Mouse (Mus musculus): ENCODE data around the gene Ano10. TPM values are rescaled to one million over a fixed set of nuclear protein-coding genes. Genes with fewer than 3 reads are reported as not detected.

Gene Ano10
- total and polyA plus RNA-seq, 2 experiments = 12.2 to 13.5 TPM

- TF ChIP-seq POLR2A (IDR thresholded peaks at IDR 0.05; ENCODE audit: extremely low read depth, insufficient read depth, low read length) (no peak), CTCF (IDR thresholded peaks at IDR 0.05; ENCODE audit: low read depth, low read length) (no peak)
- WGBS = 84% methylated on average over 14 of the region's 14 CpGs
- no peaks in the 10 kb centered on the region for H3K79me2 ChIP-seq (ENCODE audit: control insufficient read depth, insufficient read depth, low read length)
- H3K4me3 ChIP-seq (ENCODE audit: insufficient read depth, low read depth, low read length) = no peak overlapping the region
- no peak for DNase-seq (ENCODE audit: extremely low read depth, low read depth, low spot score)
- H3K27ac ChIP-seq (replicated peaks; ENCODE audit: insufficient read depth, low read depth, low read length) = no peak overlapping the region
- H3K4me1 ChIP-seq (ENCODE audit: control insufficient read depth, insufficient read depth, low read length) = peaks cover 6% of the 10 kb centered on the region
- H3K27me3 ChIP-seq (ENCODE audit: control insufficient read depth, insufficient read depth, low read length) = no peaks in the 10 kb centered on the region
- H3K9ac ChIP-seq (ENCODE audit: low read depth, low read length) = no peak overlapping the region
- no peaks in the 10 kb centered on the region for H3K36me3 ChIP-seq (ENCODE audit: control insufficient read depth, insufficient read depth, low read length)
These were observed 15.1 kb upstream of the Ano10 start for GRCm38 (mm10) chr9:122309013-122309980.

- WGBS = 88% methylated on average over 3 of the region's 3 CpGs
- Histone ChIP-seq H3K4me3 (ENCODE audit: insufficient read depth, low read depth, low read length) (no peak overlapping the region), H3K9ac (ENCODE audit: low read depth, low read length) (no peak overlapping the region), H3K79me2 (ENCODE audit: control insufficient read depth, insufficient read depth, low read length) (no peaks in the 10 kb centered on the region), H3K27ac (replicated peaks; ENCODE audit: insufficient read depth, low read depth, low read length) (no peak overlapping the region), H3K36me3 (ENCODE audit: control insufficient read depth, insufficient read depth, low read length) (no peaks in the 10 kb centered on the region), H3K27me3 (ENCODE audit: control insufficient read depth, insufficient read depth, low read length) (no peaks in the 10 kb centered on the region), H3K4me1 (ENCODE audit: control insufficient read depth, insufficient read depth, low read length) (no peaks in the 10 kb centered on the region)
- no peak for DNase-seq (ENCODE audit: extremely low read depth, low read depth, low spot score)
- TF ChIP-seq CTCF (IDR thresholded peaks at IDR 0.05; ENCODE audit: low read depth, low read length) (no peak), POLR2A (IDR thresholded peaks at IDR 0.05; ENCODE audit: extremely low read depth, insufficient read depth, low read length) (no peak)
These were observed 11.1 kb upstream of the Ano10 start for GRCm38 (mm10) chr9:122305302-122305701.

- DNase-seq (ENCODE audit: extremely low read depth, low read depth, low spot score) = no peak
- Histone ChIP-seq H3K9ac (ENCODE audit: low read depth, low read length) (no peak overlapping the region), H3K27ac (replicated peaks; ENCODE audit: insufficient read depth, low read depth, low read length) (no peak overlapping the region), H3K27me3 (ENCODE audit: control insufficient read depth, insufficient read depth, low read length) (no peaks in the 10 kb centered on the region), H3K4me1 (ENCODE audit: control insufficient read depth, insufficient read depth, low read length) (peaks cover 2% of the 10 kb centered on the region; the same call in 1 of the 2 replicates), H3K36me3 (ENCODE audit: control insufficient read depth, insufficient read depth, low read length) (no peaks in the 10 kb centered on the region), H3K4me3 (ENCODE audit: insufficient read depth, low read depth, low read length) (no peak overlapping the region), H3K79me2 (ENCODE audit: control insufficient read depth, insufficient read depth, low read length) (no peaks in the 10 kb centered on the region; the same call in 1 of the 2 replicates)
- no peak for TF ChIP-seq CTCF (IDR thresholded peaks at IDR 0.05; ENCODE audit: low read depth, low read length)
- TF ChIP-seq POLR2A (IDR thresholded peaks at IDR 0.05; ENCODE audit: extremely low read depth, insufficient read depth, low read length) = no peak
- 85% methylated on average over 5 of the region's 5 CpGs for WGBS
These were observed 1.9 kb upstream of the Ano10 start for GRCm38 (mm10) chr9:122296169-122296568.

- Histone ChIP-seq H3K4me3 (ENCODE audit: insufficient read depth, low read depth, low read length) (no peak overlapping the region), H3K36me3 (ENCODE audit: control insufficient read depth, insufficient read depth, low read length) (no peaks in the 10 kb centered on the region), H3K4me1 (ENCODE audit: control insufficient read depth, insufficient read depth, low read length) (peaks cover 2% of the 10 kb centered on the region; the same call in 1 of the 2 replicates), H3K27me3 (ENCODE audit: control insufficient read depth, insufficient read depth, low read length) (no peaks in the 10 kb centered on the region), H3K27ac (replicated peaks; ENCODE audit: insufficient read depth, low read depth, low read length) (no peak overlapping the region), H3K79me2 (ENCODE audit: control insufficient read depth, insufficient read depth, low read length) (no peaks in the 10 kb centered on the region; the same call in 1 of the 2 replicates), H3K9ac (ENCODE audit: low read depth, low read length) (no peak overlapping the region)
- TF ChIP-seq CTCF (IDR thresholded peaks at IDR 0.05; ENCODE audit: low read depth, low read length) (no peak), POLR2A (IDR thresholded peaks at IDR 0.05; ENCODE audit: extremely low read depth, insufficient read depth, low read length) (no peak)
- no peak for DNase-seq (ENCODE audit: extremely low read depth, low read depth, low spot score)
These were observed 1.2 kb upstream of the Ano10 start for GRCm38 (mm10) chr9:122295396-122295795.

- no peaks in the 10 kb centered on the region for H3K36me3 ChIP-seq (ENCODE audit: control insufficient read depth, insufficient read depth, low read length)
- no peak for DNase-seq (ENCODE audit: extremely low read depth, low read depth, low spot score)
- TF ChIP-seq POLR2A (IDR thresholded peaks at IDR 0.05; ENCODE audit: extremely low read depth, insufficient read depth, low read length) (no peak), CTCF (IDR thresholded peaks at IDR 0.05; ENCODE audit: low read depth, low read length) (no peak)
- under 1% methylated on average over 23 of the region's 23 CpGs for WGBS
- peak overlapping the region; percentile 39 for H3K27ac ChIP-seq (replicated peaks; ENCODE audit: insufficient read depth, low read depth, low read length)
- peaks cover 2% of the 10 kb centered on the region; the same call in 1 of the 2 replicates for H3K4me1 ChIP-seq (ENCODE audit: control insufficient read depth, insufficient read depth, low read length)
- peak overlapping the region; percentile 76 for H3K4me3 ChIP-seq (ENCODE audit: insufficient read depth, low read depth, low read length)
- no peaks in the 10 kb centered on the region; the same call in 1 of the 2 replicates for H3K79me2 ChIP-seq (ENCODE audit: control insufficient read depth, insufficient read depth, low read length)
- H3K9ac ChIP-seq (ENCODE audit: low read depth, low read length) = peak overlapping the region; percentile 79
- H3K27me3 ChIP-seq (ENCODE audit: control insufficient read depth, insufficient read depth, low read length) = no peaks in the 10 kb centered on the region
These were observed 370 bp downstream of the Ano10 start for GRCm38 (mm10) chr9:122293865-122294241.

- Histone ChIP-seq H3K79me2 (ENCODE audit: control insufficient read depth, insufficient read depth, low read length) (no peaks in the 10 kb centered on the region; the same call in 1 of the 2 replicates), H3K27ac (replicated peaks; ENCODE audit: insufficient read depth, low read depth, low read length) (no peak overlapping the region), H3K27me3 (ENCODE audit: control insufficient read depth, insufficient read depth, low read length) (no peaks in the 10 kb centered on the region), H3K36me3 (ENCODE audit: control insufficient read depth, insufficient read depth, low read length) (no peaks in the 10 kb centered on the region), H3K4me3 (ENCODE audit: insufficient read depth, low read depth, low read length) (no peak overlapping the region), H3K9ac (ENCODE audit: low read depth, low read length) (no peak overlapping the region), H3K4me1 (ENCODE audit: control insufficient read depth, insufficient read depth, low read length) (peaks cover 5% of the 10 kb centered on the region)
- DNase-seq (ENCODE audit: extremely low read depth, low read depth, low spot score) = no peak
- TF ChIP-seq POLR2A (IDR thresholded peaks at IDR 0.05; ENCODE audit: extremely low read depth, insufficient read depth, low read length) (no peak), CTCF (IDR thresholded peaks at IDR 0.05; ENCODE audit: low read depth, low read length) (no peak)
- 61% methylated on average over 2 of the region's 2 CpGs for WGBS
These were observed 4.0 kb downstream of the Ano10 start for GRCm38 (mm10) chr9:122290192-122290591.
